Mouse (Mus musculus) testis, adult 2 months (tissue): ENCODE results near the gene Tcf7l1. TPM values are rescaled to one million over a fixed set of nuclear protein-coding genes. Genes with fewer than 3 reads are reported as not detected.

Experiments used
- H3K27ac ChIP-seq: fragments of 200-500 bp; 2 replicates; pipeline ENCODE4 v1.5.1; 2012; ENCODE audit warnings: low read depth, low read length; ENCODE audit not compliant: control insufficient read depth, insufficient read depth
- H3K27me3 ChIP-seq: fragments of 200-500 bp; 2 replicates; pipeline ENCODE4 v1.6.1; 2012; ENCODE audit warnings: mild to moderate bottlenecking, low read length, moderate library complexity; ENCODE audit not compliant: control insufficient read depth, insufficient read depth
- H3K36me3 ChIP-seq: fragments of 200-500 bp; 2 replicates; pipeline ENCODE4 v1.6.1; 2012; ENCODE audit warnings: mild to moderate bottlenecking, low read length; ENCODE audit not compliant: control insufficient read depth, insufficient read depth
- H3K4me1 ChIP-seq: fragments of 200-500 bp; 2 replicates; pipeline ENCODE4 v1.6.1; 2012; ENCODE audit warnings: low read length; ENCODE audit not compliant: control insufficient read depth, insufficient read depth
- H3K4me3 ChIP-seq: fragments of 200-500 bp; 2 replicates; pipeline ENCODE4 v1.5.1; 2012; ENCODE audit warnings: low read depth, mild to moderate bottlenecking, low read length, moderate library complexity, mixed read lengths; ENCODE audit not compliant: control insufficient read depth
- CTCF ChIP-seq: fragments of 200-500 bp; IDR thresholded peaks from 2 replicates; pipeline ENCODE4 v1.5.1; 2012; ENCODE audit warnings: low read depth, mild to moderate bottlenecking, inconsistent platforms, low read length, moderate library complexity; ENCODE audit not compliant: control insufficient read depth, insufficient read depth, insufficient replicate concordance
- POLR2A ChIP-seq: fragments of 200-500 bp; IDR thresholded peaks from 2 replicates; pipeline ENCODE4 v1.6.1; 2012; ENCODE audit warnings: low read depth, mild to moderate bottlenecking, inconsistent platforms, low read length, moderate library complexity; ENCODE audit not compliant: control insufficient read depth
- polyA plus RNA-seq: library from polyadenylated mRNA; depleted of rRNA; stranded (reverse); fragments of >200 nt; gene quantifications from 2 replicates; pipeline ENCODE4 v1.2.3, GENCODE M21; 2012

Tcf7l1 gene
- polyA plus RNA-seq, 1 experiment: 3.0 TPM

- Histone ChIP-seq H3K27ac (no peak overlapping the region), H3K4me1 (no peaks in the 10 kb centered on the region), H3K36me3 (no peaks in the 10 kb centered on the region), H3K27me3 (no peaks in the 10 kb centered on the region), H3K4me3 (no peak overlapping the region)
- TF ChIP-seq CTCF: no peak
- no peak for TF ChIP-seq POLR2A
These were observed 21.0 kb downstream of the Tcf7l1 start for GRCm38 (mm10) chr6:72768097-72768496.

- no peaks in the 10 kb centered on the region for H3K36me3 ChIP-seq
- no peak overlapping the region for H3K27ac ChIP-seq
- no peak for TF ChIP-seq POLR2A
- TF ChIP-seq CTCF: no peak
- no peak overlapping the region for H3K4me3 ChIP-seq
- H3K27me3 ChIP-seq: no peaks in the 10 kb centered on the region
- H3K4me1 ChIP-seq: peaks cover 6% of the 10 kb centered on the region
These were observed 25.4 kb downstream of the Tcf7l1 start for GRCm38 (mm10) chr6:72763616-72764015.

- TF ChIP-seq POLR2A (no peak), CTCF (no peak)
- Histone ChIP-seq H3K4me1 (peaks cover 9% of the 10 kb centered on the region), H3K27me3 (no peaks in the 10 kb centered on the region), H3K27ac (no peak overlapping the region), H3K4me3 (no peak overlapping the region), H3K36me3 (no peaks in the 10 kb centered on the region)
These were observed 27.4 kb downstream of the Tcf7l1 start for GRCm38 (mm10) chr6:72761645-72762044.

GRCm38 (mm10) chr6:72758239-72759017 is 30.6 kb downstream of the Tcf7l1 start:
- no peaks in the 10 kb centered on the region for H3K36me3 ChIP-seq
- no peak overlapping the region for H3K27ac ChIP-seq
- no peak for TF ChIP-seq POLR2A
- H3K4me3 ChIP-seq: no peak overlapping the region
- H3K27me3 ChIP-seq: no peaks in the 10 kb centered on the region
- peaks cover 9% of the 10 kb centered on the region for H3K4me1 ChIP-seq

- Histone ChIP-seq H3K4me3 (no peak overlapping the region), H3K36me3 (no peaks in the 10 kb centered on the region), H3K27me3 (no peaks in the 10 kb centered on the region), H3K4me1 (peaks cover 4% of the 10 kb centered on the region), H3K27ac (no peak overlapping the region)
- TF ChIP-seq CTCF: no peak
- TF ChIP-seq POLR2A: no peak
These were observed 33.7 kb downstream of the Tcf7l1 start for GRCm38 (mm10) chr6:72755267-72755889.

- Histone ChIP-seq H3K27ac (no peak overlapping the region), H3K4me3 (peak overlapping the region; percentile 58), H3K36me3 (no peaks in the 10 kb centered on the region), H3K4me1 (peaks cover 4% of the 10 kb centered on the region), H3K27me3 (no peaks in the 10 kb centered on the region)
- no peak for TF ChIP-seq POLR2A
- TF ChIP-seq CTCF: no peak
These were observed 34.8 kb downstream of the Tcf7l1 start for GRCm38 (mm10) chr6:72754215-72754614.

GRCm38 (mm10) chr6:72753782-72754181 is 35.3 kb downstream of the Tcf7l1 start:
- H3K4me1 ChIP-seq: peaks cover 4% of the 10 kb centered on the region
- peak overlapping the region; percentile 58 for H3K4me3 ChIP-seq
- H3K27me3 ChIP-seq: no peaks in the 10 kb centered on the region
- TF ChIP-seq POLR2A (no peak), CTCF (no peak)
- H3K36me3 ChIP-seq: no peaks in the 10 kb centered on the region
- no peak overlapping the region for H3K27ac ChIP-seq
